Mouse (Mus musculus): ENCODE data around the gene Faap100.

DNA sequence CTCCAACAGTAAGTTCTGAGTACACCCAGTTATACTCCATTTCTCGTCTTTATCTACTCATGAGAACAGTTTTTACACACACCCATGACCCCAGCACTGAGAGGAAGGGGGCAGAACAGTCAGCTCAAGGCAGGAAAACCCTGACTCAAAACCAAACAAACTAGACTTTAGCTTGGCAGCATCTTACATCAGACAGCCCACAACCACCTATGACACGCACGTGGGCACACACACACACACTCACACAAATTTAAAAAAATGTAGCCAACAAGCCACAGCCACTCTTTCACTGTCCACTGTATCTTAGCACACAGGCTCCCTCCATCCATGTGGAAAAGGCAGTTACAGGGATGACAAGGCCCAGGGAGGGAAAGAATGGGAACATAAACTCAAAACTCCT, 48.2 kb upstream of the Faap100 start:
- TF ChIP-seq POLR2A (IDR thresholded peaks at IDR 0.05; ENCODE audit: insufficient read depth, low read length) (no peak), CTCF (IDR thresholded peaks at IDR 0.05; ENCODE audit: low read depth, low read length) (no peak), EP300 (IDR thresholded peaks at IDR 0.05; ENCODE audit: insufficient read depth, low read depth, low read length) (no peak)

All from ES-Bruce4 (cell line).